Mouse (Mus musculus): Measurements from ENCODE around the gene Corin.

Corin gene

GRCm38 (mm10) chr5:72503531-72504523 is at the start of gene Corin:
Corin (minus strand) TSS chr5:72504473.
- no peak for DNase-seq (ENCODE audit: low spot score in 2 of 2)

GRCm38 (mm10) chr5:72551209-72551608 is 46.9 kb upstream of the Corin start:
- DNase-seq (ENCODE audit: low spot score in 2 of 2): no peak

GRCm38 (mm10) chr5:72528896-72529295 is 24.6 kb upstream of the Corin start:
- no peak for DNase-seq (ENCODE audit: low spot score in 2 of 2)

- no peak for DNase-seq (ENCODE audit: low spot score in 2 of 2)
These were observed 9.5 kb upstream of the Corin start for GRCm38 (mm10) chr5:72513808-72514207.

- DNase-seq (ENCODE audit: low spot score in 2 of 2): no peak
These were observed 1.5 kb upstream of the Corin start for GRCm38 (mm10) chr5:72505740-72506139.

- no peak for DNase-seq (ENCODE audit: low spot score in 2 of 2)
These were observed 1.5 kb downstream of the Corin start for GRCm38 (mm10) chr5:72502778-72503177.

- DNase-seq (ENCODE audit: low spot score in 2 of 2): no peak
These were observed 2.5 kb downstream of the Corin start for GRCm38 (mm10) chr5:72501763-72502162.

- DNase-seq (ENCODE audit: low spot score in 2 of 2): no peak
These were observed 6.0 kb downstream of the Corin start for GRCm38 (mm10) chr5:72498271-72498670.

- no peak for DNase-seq (ENCODE audit: low spot score in 2 of 2)
These were observed 7.5 kb downstream of the Corin start for GRCm38 (mm10) chr5:72496756-72497155.

- no peak for DNase-seq (ENCODE audit: low spot score in 2 of 2)
These were observed 10.4 kb downstream of the Corin start for GRCm38 (mm10) chr5:72493906-72494305.

GRCm38 (mm10) chr5:72491232-72491631 is 13.0 kb downstream of the Corin start:
- no peak for DNase-seq (ENCODE audit: low spot score in 2 of 2)

- DNase-seq (ENCODE audit: low spot score in 2 of 2): no peak
These were observed 23.8 kb downstream of the Corin start for GRCm38 (mm10) chr5:72480456-72480855.

GRCm38 (mm10) chr5:72472317-72473009 is 31.8 kb downstream of the Corin start:
- no peak for DNase-seq (ENCODE audit: low spot score in 2 of 2)

- DNase-seq (ENCODE audit: low spot score in 2 of 2): no peak
These were observed 32.5 kb downstream of the Corin start for GRCm38 (mm10) chr5:72471746-72472145.

- no peak for DNase-seq (ENCODE audit: low spot score in 2 of 2)
These were observed 39.3 kb downstream of the Corin start for GRCm38 (mm10) chr5:72464932-72465331.

GRCm38 (mm10) chr5:72459374-72460112 is 44.7 kb downstream of the Corin start:
- DNase-seq (ENCODE audit: low spot score in 2 of 2): no peak

GRCm38 (mm10) chr5:72453690-72454089 is 50.6 kb downstream of the Corin start:
- no peak for DNase-seq (ENCODE audit: low spot score in 2 of 2)

GRCm38 (mm10) chr5:72453176-72453575 is 51.1 kb downstream of the Corin start:
- no peak for DNase-seq (ENCODE audit: low spot score in 2 of 2)

GRCm38 (mm10) chr5:72452750-72453149 is 51.5 kb downstream of the Corin start:
- DNase-seq (ENCODE audit: low spot score in 2 of 2): no peak

GRCm38 (mm10) chr5:72448846-72449245 is 55.4 kb downstream of the Corin start:
- DNase-seq (ENCODE audit: low spot score in 2 of 2): no peak

GRCm38 (mm10) chr5:72446104-72446503 is 58.2 kb downstream of the Corin start:
- no peak for DNase-seq (ENCODE audit: low spot score in 2 of 2)

GRCm38 (mm10) chr5:72443946-72444345 is 60.3 kb downstream of the Corin start:
- DNase-seq (ENCODE audit: low spot score in 2 of 2): no peak
